Mouse (Mus musculus) urinary bladder, postnatal 4 days (tissue): ENCODE measurements at regions not wholly inside any gene's neighbourhood (a gene's known extent, or its start where the extent isn't known, plus 50 kb on each side); places are given as distances from the start of the nearest gene placed in this dataset.
A peak's percentile ranks its signal among the peaks of the same experiment; 100 is the strongest.

ENCODE experiments used
- DNase-seq, 2 experiments: peaks; one replicate each; pipeline ENCODE4 v3.0.0; 2021 to 2022; ENCODE audit warnings: low spot score in 2 of 2

GRCm38 (mm10) chr16:27138384-27138783 is 146.9 kb upstream of the Gmnc start:
- no peak for DNase-seq

DNA sequence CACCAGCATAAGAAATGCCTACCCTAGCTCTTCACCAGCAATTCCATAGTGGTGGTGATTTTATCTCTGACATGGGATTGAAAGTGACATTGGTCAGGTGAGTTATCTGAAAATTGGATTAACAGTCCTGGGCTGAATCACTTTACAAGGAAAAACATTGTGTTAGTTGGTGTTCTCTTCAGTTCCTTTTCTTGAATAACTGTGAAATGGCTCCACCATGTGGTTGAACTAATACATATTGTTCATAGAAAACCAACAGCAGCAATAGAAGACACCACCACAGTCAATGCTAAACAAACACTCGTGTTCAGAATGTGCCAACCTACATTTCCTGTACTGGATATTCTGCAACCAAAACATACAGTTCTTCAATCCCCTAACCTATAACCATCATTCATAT is 147.5 kb upstream of the Gmnc start:
- no peak for DNase-seq

DNA sequence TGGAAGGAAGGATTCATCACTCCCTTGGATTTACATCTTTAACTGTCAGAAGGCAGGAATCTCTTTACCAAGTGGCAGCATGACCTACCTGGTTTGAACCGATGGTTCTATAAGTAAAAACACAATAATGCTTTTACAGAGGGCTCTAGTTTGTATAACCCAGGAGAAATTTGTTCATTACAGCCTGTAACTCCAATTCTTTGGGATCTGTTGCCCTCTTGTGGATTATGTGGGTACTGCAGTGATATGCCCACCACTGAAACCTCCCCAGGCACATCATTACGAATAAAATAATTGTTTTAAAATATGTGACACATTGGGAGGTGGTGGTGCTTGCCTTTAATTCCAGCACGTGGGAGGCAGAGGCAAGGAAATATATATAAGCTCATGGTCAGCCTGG is 148.6 kb upstream of the Gmnc start:
- peak in 1 of 2 experiments; percentile 62 for DNase-seq

- DNase-seq, result no peak
These were observed 151.5 kb upstream of the Ostn start for GRCm38 (mm10) chr16:27155805-27156204.

DNA sequence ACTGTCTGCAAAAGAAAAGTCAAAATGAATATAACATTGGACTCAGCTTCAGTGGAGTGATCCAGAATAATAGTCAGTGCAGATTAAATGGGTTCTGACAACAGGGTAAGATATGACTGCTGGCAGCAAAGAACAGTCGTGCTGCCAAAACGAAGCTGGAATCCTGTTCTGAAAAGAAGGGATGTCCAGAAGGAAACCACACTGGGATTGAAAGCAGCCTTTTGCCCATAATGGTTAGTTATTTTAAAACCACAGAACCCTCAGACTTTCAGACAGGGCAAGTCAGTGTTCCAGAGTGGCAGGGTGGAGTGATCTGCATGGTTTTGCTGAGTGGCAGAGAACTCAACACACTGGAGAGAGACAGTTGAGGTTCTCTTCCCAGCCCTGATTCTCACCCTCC is 111.6 kb upstream of the Ostn start:
- DNase-seq, result no peak
